In the genomic region with DNA sequence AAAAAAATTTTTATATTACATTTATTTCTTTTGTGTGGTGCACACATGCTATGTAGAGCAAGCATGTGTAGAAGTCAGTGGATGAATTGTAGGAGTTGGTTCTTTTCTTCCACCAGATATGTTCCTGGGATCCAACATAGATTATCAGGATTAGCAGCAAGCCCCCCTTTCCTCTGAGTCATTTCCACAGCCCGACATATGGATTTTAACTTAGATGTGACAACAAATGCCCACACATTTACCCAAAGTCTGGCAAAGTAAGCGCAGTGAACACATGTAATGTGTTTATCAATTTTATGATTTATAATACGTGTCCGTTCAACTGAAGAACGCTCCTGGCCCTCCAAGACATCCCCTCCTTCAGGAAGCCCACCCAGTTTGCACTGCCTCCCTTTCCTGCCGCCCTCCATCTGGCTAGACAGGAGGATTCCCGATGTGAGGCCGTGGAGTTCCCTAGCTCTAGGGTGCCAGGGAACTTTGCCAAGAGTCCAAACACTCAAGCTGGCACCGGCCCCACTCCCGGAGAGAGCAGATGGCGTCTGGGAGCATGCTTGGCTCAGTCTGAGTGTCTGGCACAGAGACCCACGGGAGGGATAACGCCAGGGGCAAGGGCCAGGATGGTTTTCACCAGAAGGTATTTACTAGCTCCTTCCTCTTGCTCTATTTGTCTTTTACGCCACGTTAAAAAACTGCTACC, we compare ENCODE assay signal across 7 mouse cellular contexts. TPM values are rescaled to one million over a fixed set of nuclear protein-coding genes. Genes with fewer than 3 reads are reported as not detected.
DNase-seq lines count a peak whose midpoint lies in the region; ATAC-seq and TF ChIP-seq lines count a peak whose summit lies in the region.

No protein-coding gene starts in this region.

- TF ChIP-seq POLR2A in brain, embryonic 14.5 days (IDR thresholded peaks at IDR 0.05; ENCODE audit: borderline replicate concordance, extremely low read depth, insufficient read depth, insufficient read length, poor library complexity, severe bottlenecking), result no peak

- ATAC-seq in lung, embryonic 15.5 days (ENCODE audit: borderline replicate concordance, extremely low read depth, low FRiP score, low TSS enrichment), result peak; percentile 26; the same call in 1 of the 2 replicates
- no peak for ATAC-seq in intestine, embryonic 16.5 days

- no peak overlapping the region for H3K9ac ChIP-seq in lung, embryonic 15.5 days
- no peak overlapping the region for H3K9ac ChIP-seq in intestine, embryonic 16.5 days (ENCODE audit: low read depth, low read length)

- no peaks in the 10 kb centered on the region for H3K36me3 ChIP-seq in lung, embryonic 15.5 days
- no peaks in the 10 kb centered on the region for H3K36me3 ChIP-seq in intestine, embryonic 16.5 days (ENCODE audit: control insufficient read depth, insufficient read depth, low read length)

- WGBS in lung, embryonic 15.5 days, result 30% methylated on average over 15 of the region's 15 CpGs
- 51% methylated on average over 15 of the region's 15 CpGs for WGBS in intestine, embryonic 16.5 days

- no peak overlapping the region for H3K4me3 ChIP-seq in lung, embryonic 15.5 days
- no peak overlapping the region for H3K4me3 ChIP-seq in intestine, embryonic 16.5 days (ENCODE audit: low read length)

- TF ChIP-seq CTCF in brain, embryonic 14.5 days (IDR thresholded peaks at IDR 0.05; ENCODE audit: borderline replicate concordance, extremely low read depth, insufficient read depth, insufficient read length), result no peak

- peaks cover 29% of the 10 kb centered on the region for H3K4me1 ChIP-seq in lung, embryonic 15.5 days
- peaks cover 14% of the 10 kb centered on the region; the same call in 1 of the 2 replicates for H3K4me1 ChIP-seq in intestine, embryonic 16.5 days (ENCODE audit: control insufficient read depth, insufficient read depth, low read length)

- peaks cover 35% of the 10 kb centered on the region for H3K27me3 ChIP-seq in lung, embryonic 15.5 days
- H3K27me3 ChIP-seq in intestine, embryonic 16.5 days (replicated peaks; ENCODE audit: control insufficient read depth, insufficient read depth, low read length), result peaks cover 24% of the 10 kb centered on the region

- peak overlapping the region; percentile 3; the same call in 1 of the 2 replicates for H3K4me2 ChIP-seq in lung, embryonic 15.5 days
- H3K4me2 ChIP-seq in intestine, embryonic 16.5 days (ENCODE audit: low read depth, low read length), result no peak overlapping the region

- DNase-seq in NIH3T3 (ENCODE audit: low read depth), result peak; percentile 74
- DNase-seq in brain, embryonic 14.5 days (ENCODE audit: low read depth), result peak; percentile 97
- peak; percentile 94 for DNase-seq in frontal cortex, postnatal 36 days (ENCODE audit: low spot score in 2 of 2)
- DNase-seq in kidney, postnatal 14 days, result peak; percentile 88
- peak; percentile 94 for DNase-seq in right cerebral cortex, postnatal 14 days

- H3K9me3 ChIP-seq in lung, embryonic 15.5 days, result no peaks in the 10 kb centered on the region
- no peaks in the 10 kb centered on the region for H3K9me3 ChIP-seq in intestine, embryonic 16.5 days (ENCODE audit: control insufficient read depth, low read length)

- H3K27ac ChIP-seq in lung, embryonic 15.5 days, result peak overlapping the region; percentile 34
- no peak overlapping the region for H3K27ac ChIP-seq in intestine, embryonic 16.5 days (ENCODE audit: low read length)

RNA-seq across cellular contexts. Expression of gene Tmem91, which starts 1.3 kb away (rescaled TPM):
- polyA plus RNA-seq in brain, embryonic 14.5 days (2012; rRNA removed), result 14.2 and 16.5 TPM in 2 replicates
- polyA plus RNA-seq in lung, embryonic 15.5 days (2015; fragmentation: Nextera tagmentation; extraction: Ambion mirVana), result 2.1 and 2.6 TPM in 2 replicates
- 1.6 and 2.1 TPM in 2 replicates for polyA plus RNA-seq in intestine, embryonic 16.5 days (2015; fragmentation: Nextera tagmentation; extraction: Ambion mirVana)

RNA-seq across cellular contexts. Expression of gene B9d2, which starts 4.3 kb away (rescaled TPM):
- 51.5 and 73.3 TPM in 2 replicates for polyA plus RNA-seq in brain, embryonic 14.5 days (2012; rRNA removed)
- polyA plus RNA-seq in lung, embryonic 15.5 days (2015; fragmentation: Nextera tagmentation; extraction: Ambion mirVana), result 26.8 and 30.9 TPM in 2 replicates
- 21.4 and 22.5 TPM in 2 replicates for polyA plus RNA-seq in intestine, embryonic 16.5 days (2015; fragmentation: Nextera tagmentation; extraction: Ambion mirVana)

RNA-seq across cellular contexts. Expression of gene Tgfb1, which starts 10.6 kb away (rescaled TPM):
- 3.2 and 7.9 TPM in 2 replicates for polyA plus RNA-seq in brain, embryonic 14.5 days (2012; rRNA removed)
- 2.9 and 3.5 TPM in 2 replicates for polyA plus RNA-seq in lung, embryonic 15.5 days (2015; fragmentation: Nextera tagmentation; extraction: Ambion mirVana)
- polyA plus RNA-seq in intestine, embryonic 16.5 days (2015; fragmentation: Nextera tagmentation; extraction: Ambion mirVana), result 1.4 and 1.8 TPM in 2 replicates

RNA-seq across cellular contexts. Expression of gene Exosc5, which starts 17.3 kb away (rescaled TPM):
- 35.8 and 58.1 TPM in 2 replicates for polyA plus RNA-seq in brain, embryonic 14.5 days (2012; rRNA removed)
- 75.7 and 78.7 TPM in 2 replicates for polyA plus RNA-seq in lung, embryonic 15.5 days (2015; fragmentation: Nextera tagmentation; extraction: Ambion mirVana)
- polyA plus RNA-seq in intestine, embryonic 16.5 days (2015; fragmentation: Nextera tagmentation; extraction: Ambion mirVana), result 82.6 and 87.2 TPM in 2 replicates

RNA-seq across cellular contexts. Expression of gene Bckdha, which starts 17.5 kb away (rescaled TPM):
- 58.6 and 87.9 TPM in 2 replicates for polyA plus RNA-seq in brain, embryonic 14.5 days (2012; rRNA removed)
- polyA plus RNA-seq in lung, embryonic 15.5 days (2015; fragmentation: Nextera tagmentation; extraction: Ambion mirVana), result 55.9 and 57.0 TPM in 2 replicates
- 49.3 and 50.9 TPM in 2 replicates for polyA plus RNA-seq in intestine, embryonic 16.5 days (2015; fragmentation: Nextera tagmentation; extraction: Ambion mirVana)
